Mouse (Mus musculus): ENCODE measurements around the gene Reep1. TPM values are rescaled to one million over a fixed set of nuclear protein-coding genes. Genes with fewer than 3 reads are reported as not detected.

Reep1 gene
- polyA plus RNA-seq, 1 experiment from 2014 or later = 285 TPM

- no peak overlapping the region for H3K4me2 ChIP-seq
- no peak overlapping the region for H3K4me3 ChIP-seq (replicated peaks)
- H3K9ac ChIP-seq (replicated peaks) = no peak overlapping the region
- H3K36me3 ChIP-seq = peaks cover 3% of the 10 kb centered on the region; the same call in 1 of the 2 replicates
- ATAC-seq (ENCODE audit: low FRiP score) = no peak
- H3K4me1 ChIP-seq = peaks cover 46% of the 10 kb centered on the region
- H3K27ac ChIP-seq (replicated peaks) = no peak overlapping the region
- WGBS = 76% methylated on average over 5 of the region's 5 CpGs
- no peaks in the 10 kb centered on the region for H3K9me3 ChIP-seq (replicated peaks)
- no peaks in the 10 kb centered on the region for H3K27me3 ChIP-seq (replicated peaks)
Measured at GRCm38 (mm10) chr6:71715006-71715405, 7.6 kb downstream of the Reep1 start.

DNA sequence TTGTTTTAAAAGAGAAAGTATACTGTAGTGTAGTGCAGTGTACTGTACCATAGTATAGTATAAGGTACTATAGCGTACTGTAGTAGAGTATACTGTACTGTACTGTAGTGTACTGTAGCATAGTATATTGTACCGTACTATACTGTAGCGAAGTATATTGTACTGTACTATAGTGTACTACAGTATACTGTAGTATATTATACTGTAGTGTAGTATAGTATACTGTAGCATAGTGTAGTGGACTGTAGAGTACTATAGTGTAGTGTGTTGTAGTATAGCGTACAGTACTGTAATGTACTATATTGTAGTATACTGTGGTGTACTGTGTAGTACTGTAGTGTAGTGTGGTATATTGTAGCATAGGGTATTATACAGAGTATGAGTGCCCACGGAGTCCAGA lies 9.1 kb downstream of the Reep1 start:
- peaks cover 3% of the 10 kb centered on the region; the same call in 1 of the 2 replicates for H3K36me3 ChIP-seq
- 98% methylated on average over 5 of the region's 5 CpGs for WGBS
- H3K27me3 ChIP-seq (replicated peaks) = no peaks in the 10 kb centered on the region
- no peak overlapping the region for H3K4me3 ChIP-seq (replicated peaks)
- no peak overlapping the region for H3K4me2 ChIP-seq
- H3K9me3 ChIP-seq (replicated peaks) = no peaks in the 10 kb centered on the region
- peaks cover 33% of the 10 kb centered on the region for H3K4me1 ChIP-seq
- H3K9ac ChIP-seq (replicated peaks) = no peak overlapping the region
- no peak overlapping the region for H3K27ac ChIP-seq (replicated peaks)
- peak; percentile 36; the same call in 1 of the 2 replicates for ATAC-seq (ENCODE audit: low FRiP score)

GRCm38 (mm10) chr6:71718322-71718721 lies 11.0 kb downstream of the Reep1 start:
- Histone ChIP-seq H3K4me3 (replicated peaks) (no peak overlapping the region), H3K4me2 (no peak overlapping the region), H3K9me3 (replicated peaks) (no peaks in the 10 kb centered on the region), H3K27ac (replicated peaks) (no peak overlapping the region), H3K36me3 (no peaks in the 10 kb centered on the region), H3K4me1 (peaks cover 36% of the 10 kb centered on the region), H3K27me3 (replicated peaks) (no peaks in the 10 kb centered on the region), H3K9ac (replicated peaks) (no peak overlapping the region)
- ATAC-seq (ENCODE audit: low FRiP score) = no peak
- 90% methylated on average over 2 of the region's 2 CpGs for whole genome bisulfite sequencing

DNA sequence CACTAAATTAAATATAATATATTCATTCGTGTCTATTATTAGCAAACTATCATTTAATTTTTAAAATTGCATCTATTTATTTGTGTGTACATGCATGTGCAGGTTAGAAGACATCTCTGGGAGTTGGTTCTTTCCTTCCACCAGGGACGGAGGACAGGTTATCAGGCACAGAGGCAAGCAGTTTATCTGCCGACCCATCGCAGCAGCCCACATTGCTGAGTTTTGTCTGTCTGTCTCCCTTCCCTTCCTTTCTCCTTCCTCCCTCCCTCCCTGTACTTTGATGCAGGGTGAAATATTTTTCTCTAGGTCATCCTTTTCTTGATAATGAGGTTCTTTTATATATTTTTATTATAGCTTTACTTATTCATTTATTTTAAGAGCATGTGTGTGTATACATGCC lies 11.9 kb downstream of the Reep1 start:
- no peak for ATAC-seq (ENCODE audit: low FRiP score)
- peaks cover 40% of the 10 kb centered on the region for H3K4me1 ChIP-seq
- no peaks in the 10 kb centered on the region for H3K9me3 ChIP-seq (replicated peaks)
- H3K27me3 ChIP-seq (replicated peaks) = no peaks in the 10 kb centered on the region
- H3K9ac ChIP-seq (replicated peaks) = no peak overlapping the region
- H3K4me3 ChIP-seq (replicated peaks) = no peak overlapping the region
- H3K4me2 ChIP-seq = no peak overlapping the region
- H3K27ac ChIP-seq (replicated peaks) = no peak overlapping the region
- no peaks in the 10 kb centered on the region for H3K36me3 ChIP-seq
- 86% methylated on average over 4 of the region's 4 CpGs for WGBS

DNA sequence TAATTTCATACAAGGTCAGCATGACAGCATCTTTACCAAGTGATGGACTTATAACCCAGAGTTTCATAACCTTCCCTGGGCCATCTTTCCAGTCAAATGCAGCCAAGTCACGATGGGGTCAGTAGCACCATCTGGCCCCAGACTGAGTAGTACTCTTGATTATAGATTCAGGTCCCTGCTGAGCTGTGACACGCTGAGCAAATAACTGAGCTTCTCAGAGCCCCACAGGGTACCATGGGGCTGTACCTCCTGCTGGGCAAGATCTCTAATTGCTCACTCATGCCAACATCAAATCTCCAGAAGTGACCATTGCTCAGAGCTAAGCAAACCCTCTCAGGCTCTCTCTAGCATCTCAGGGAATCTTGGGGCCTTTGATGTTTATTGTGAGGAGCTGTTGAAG lies 15.6 kb downstream of the Reep1 start:
- Histone ChIP-seq H3K9ac (replicated peaks) (no peak overlapping the region), H3K4me1 (peaks cover 25% of the 10 kb centered on the region), H3K27ac (replicated peaks) (no peak overlapping the region), H3K36me3 (no peaks in the 10 kb centered on the region), H3K27me3 (replicated peaks) (no peaks in the 10 kb centered on the region), H3K4me2 (no peak overlapping the region), H3K4me3 (replicated peaks) (no peak overlapping the region), H3K9me3 (replicated peaks) (no peaks in the 10 kb centered on the region)
- no peak for ATAC-seq (ENCODE audit: low FRiP score)
- WGBS = 10% methylated on average over 2 of the region's 2 CpGs

- Histone ChIP-seq H3K27ac (replicated peaks) (no peak overlapping the region), H3K27me3 (replicated peaks) (no peaks in the 10 kb centered on the region), H3K4me2 (no peak overlapping the region), H3K4me1 (peaks cover 25% of the 10 kb centered on the region), H3K36me3 (no peaks in the 10 kb centered on the region), H3K9me3 (replicated peaks) (no peaks in the 10 kb centered on the region), H3K9ac (replicated peaks) (no peak overlapping the region), H3K4me3 (replicated peaks) (no peak overlapping the region)
- no peak for ATAC-seq (ENCODE audit: low FRiP score)
- 51% methylated on average over 4 of the region's 4 CpGs for WGBS
Measured at GRCm38 (mm10) chr6:71723555-71723954, 16.2 kb downstream of the Reep1 start.

DNA sequence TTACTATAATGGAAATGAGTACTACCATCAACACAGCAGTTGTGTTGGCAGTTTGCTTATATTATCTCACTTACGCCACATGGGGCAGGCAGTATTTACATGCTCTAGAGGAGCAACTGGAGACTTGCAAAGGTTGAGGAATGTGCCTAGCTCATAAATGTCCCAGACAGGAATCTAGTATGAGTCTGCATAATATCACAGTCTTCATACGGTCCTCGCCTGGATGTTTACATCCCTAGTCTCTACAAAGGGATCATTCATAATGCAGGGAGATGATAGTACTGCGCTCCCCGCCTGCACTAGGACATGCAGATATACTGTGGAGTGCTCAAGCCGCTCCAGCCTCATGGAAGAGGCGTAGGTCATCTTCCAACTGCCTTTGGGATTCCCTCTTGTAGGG lies 19.3 kb downstream of the Reep1 start:
- WGBS = 87% methylated on average over 7 of the region's 7 CpGs
- Histone ChIP-seq H3K4me2 (no peak overlapping the region), H3K27ac (replicated peaks) (no peak overlapping the region), H3K9me3 (replicated peaks) (no peaks in the 10 kb centered on the region), H3K27me3 (replicated peaks) (no peaks in the 10 kb centered on the region), H3K9ac (replicated peaks) (no peak overlapping the region), H3K4me3 (replicated peaks) (no peak overlapping the region), H3K36me3 (no peaks in the 10 kb centered on the region), H3K4me1 (peaks cover 25% of the 10 kb centered on the region)
- no peak for ATAC-seq (ENCODE audit: low FRiP score)

- Histone ChIP-seq H3K27ac (replicated peaks) (no peak overlapping the region), H3K4me2 (no peak overlapping the region), H3K9ac (replicated peaks) (no peak overlapping the region), H3K4me3 (replicated peaks) (no peak overlapping the region), H3K9me3 (replicated peaks) (no peaks in the 10 kb centered on the region), H3K36me3 (no peaks in the 10 kb centered on the region), H3K27me3 (replicated peaks) (no peaks in the 10 kb centered on the region), H3K4me1 (0 out of 2 replicates have a peak, but pooled peaks cover 9% of the 10 kb centered on the region)
- 84% methylated on average over 3 of the region's 3 CpGs for WGBS
- no peak for ATAC-seq (ENCODE audit: low FRiP score)
Measured at GRCm38 (mm10) chr6:71728306-71728705, 20.9 kb downstream of the Reep1 start.

GRCm38 (mm10) chr6:71734910-71735599 lies 27.7 kb downstream of the Reep1 start:
- H3K27me3 ChIP-seq (replicated peaks) = no peaks in the 10 kb centered on the region
- H3K4me1 ChIP-seq = peaks cover 49% of the 10 kb centered on the region
- H3K4me3 ChIP-seq (replicated peaks) = no peak overlapping the region
- H3K9ac ChIP-seq (replicated peaks) = no peak overlapping the region
- H3K27ac ChIP-seq (replicated peaks) = no peak overlapping the region; the same call in 1 of the 2 replicates
- no peaks in the 10 kb centered on the region for H3K36me3 ChIP-seq
- WGBS = 32% methylated on average over 4 of the region's 4 CpGs
- ATAC-seq (ENCODE audit: low FRiP score) = no peak
- no peak overlapping the region for H3K4me2 ChIP-seq
- H3K9me3 ChIP-seq (replicated peaks) = no peaks in the 10 kb centered on the region

DNA sequence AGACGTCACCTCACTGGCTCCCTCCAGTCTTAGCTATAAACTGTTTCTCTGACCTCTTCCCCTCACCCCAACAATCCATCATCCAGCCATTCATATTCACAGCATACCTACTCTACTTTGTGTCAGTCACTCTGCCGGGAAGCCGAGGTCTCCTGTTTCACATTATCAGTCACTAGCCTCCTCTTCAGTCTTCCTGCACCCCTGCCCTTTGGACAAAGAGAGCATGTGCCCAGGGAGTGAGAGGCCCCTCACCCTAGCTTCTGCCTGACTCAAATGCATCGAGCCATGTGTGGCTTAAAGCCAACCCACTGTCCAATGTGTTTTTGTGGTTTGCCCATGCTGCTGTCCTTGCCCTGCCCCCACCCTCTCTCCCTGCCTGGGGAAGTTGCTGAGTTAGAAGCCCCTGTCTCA lies 28.2 kb downstream of the Reep1 start:
- Histone ChIP-seq H3K27me3 (replicated peaks) (no peaks in the 10 kb centered on the region), H3K4me1 (peaks cover 54% of the 10 kb centered on the region), H3K9ac (replicated peaks) (no peak overlapping the region), H3K36me3 (no peaks in the 10 kb centered on the region), H3K9me3 (replicated peaks) (no peaks in the 10 kb centered on the region), H3K27ac (replicated peaks) (no peak overlapping the region), H3K4me2 (no peak overlapping the region), H3K4me3 (replicated peaks) (no peak overlapping the region)
- no peak for ATAC-seq (ENCODE audit: low FRiP score)
- 12% methylated on average over 4 of the region's 4 CpGs for WGBS

- H3K36me3 ChIP-seq = no peaks in the 10 kb centered on the region
- no peak for ATAC-seq (ENCODE audit: low FRiP score)
- H3K27me3 ChIP-seq (replicated peaks) = no peaks in the 10 kb centered on the region
- H3K9me3 ChIP-seq (replicated peaks) = no peaks in the 10 kb centered on the region
- WGBS = 83% methylated on average over 5 of the region's 5 CpGs
- H3K4me2 ChIP-seq = no peak overlapping the region
- no peak overlapping the region for H3K27ac ChIP-seq (replicated peaks)
- peaks cover 59% of the 10 kb centered on the region for H3K4me1 ChIP-seq
- no peak overlapping the region for H3K9ac ChIP-seq (replicated peaks)
- no peak overlapping the region for H3K4me3 ChIP-seq (replicated peaks)
Measured at GRCm38 (mm10) chr6:71736101-71736500, 28.7 kb downstream of the Reep1 start.

GRCm38 (mm10) chr6:71737202-71737601 lies 29.8 kb downstream of the Reep1 start:
- Histone ChIP-seq H3K36me3 (no peaks in the 10 kb centered on the region), H3K27ac (replicated peaks) (peak overlapping the region; percentile 23; the same call in 1 of the 2 replicates), H3K9me3 (replicated peaks) (no peaks in the 10 kb centered on the region), H3K9ac (replicated peaks) (no peak overlapping the region), H3K4me2 (no peak overlapping the region), H3K4me1 (peaks cover 67% of the 10 kb centered on the region), H3K4me3 (replicated peaks) (no peak overlapping the region), H3K27me3 (replicated peaks) (no peaks in the 10 kb centered on the region)
- no peak for ATAC-seq (ENCODE audit: low FRiP score)
- 54% methylated on average over 8 of the region's 8 CpGs for WGBS

Data from neural tube, embryonic 15.5 days (tissue).